Mouse (Mus musculus): Measurements from ENCODE around the gene Ube2t. TPM values are rescaled to one million over a fixed set of nuclear protein-coding genes. Genes with fewer than 3 reads are reported as not detected.
A peak's percentile ranks its signal among the peaks of the same experiment; 100 is the strongest.

The Ube2t gene
- total RNA-seq (2021), result 1 to 10 TPM; 2.4 to 4.2 TPM

- intact Hi-C loops (cut with DNase I), result no loop called here
- DNase-seq (ENCODE audit: low spot score in 2 of 2), result peak; percentile 90 to 93
Observed at GRCm38 (mm10) chr1:134962053-134962803, at the start of gene Ube2t. TSS of gene Ube2t (plus strand) at chr1:134962565.

- intact Hi-C loops (cut with DNase I), result loop anchor here (5.0 kb wide), 1 partner anchor 44 kb away; the partner anchor contains the start of gene Ppp1r12b
- no peak for DNase-seq (ENCODE audit: low spot score in 2 of 2)
Observed at GRCm38 (mm10) chr1:134913535-134913934, 48.8 kb upstream of the Ube2t start.

- DNase-seq (ENCODE audit: low spot score in 2 of 2), result no peak
- intact Hi-C loops (cut with DNase I), result no loop called here
Observed at GRCm38 (mm10) chr1:134915421-134915820, 46.9 kb upstream of the Ube2t start.

GRCm38 (mm10) chr1:134919010-134919409 lies 43.4 kb upstream of the Ube2t start:
- intact Hi-C loops (cut with DNase I), result no loop called here
- no peak for DNase-seq (ENCODE audit: low spot score in 2 of 2)

GRCm38 (mm10) chr1:134932431-134932830 lies 29.9 kb upstream of the Ube2t start:
- intact Hi-C loops (cut with DNase I), result no loop called here
- no peak for DNase-seq (ENCODE audit: low spot score in 2 of 2)

- DNase-seq (ENCODE audit: low spot score in 2 of 2), result no peak
- intact Hi-C loops (cut with DNase I), result no loop called here
Observed at GRCm38 (mm10) chr1:134936335-134936734, 26.0 kb upstream of the Ube2t start.

GRCm38 (mm10) chr1:134938233-134938632 lies 24.1 kb upstream of the Ube2t start:
- no peak for DNase-seq (ENCODE audit: low spot score in 2 of 2)
- intact Hi-C loops (cut with DNase I), result no loop called here

GRCm38 (mm10) chr1:134940863-134941262 lies 21.5 kb upstream of the Ube2t start:
- no peak for DNase-seq (ENCODE audit: low spot score in 2 of 2)
- intact Hi-C loops (cut with DNase I), result no loop called here

- DNase-seq (ENCODE audit: low spot score in 2 of 2), result no peak
- intact Hi-C loops (cut with DNase I), result no loop called here
Observed at GRCm38 (mm10) chr1:134942898-134943297, 19.5 kb upstream of the Ube2t start.

GRCm38 (mm10) chr1:134947590-134947989 lies 14.8 kb upstream of the Ube2t start:
- intact Hi-C loops (cut with DNase I), result no loop called here
- no peak for DNase-seq (ENCODE audit: low spot score in 2 of 2)

GRCm38 (mm10) chr1:134949946-134950345 lies 12.4 kb upstream of the Ube2t start:
- intact Hi-C loops (cut with DNase I), result no loop called here
- no peak for DNase-seq (ENCODE audit: low spot score in 2 of 2)

GRCm38 (mm10) chr1:134955050-134955636 lies 7.2 kb upstream of the Ube2t start:
- DNase-seq (ENCODE audit: low spot score in 2 of 2), result no peak
- intact Hi-C loops (cut with DNase I), result loop anchor here (5.0 kb wide), 1 partner anchor 43 kb away; no protein-coding TSS in a partner anchor

- intact Hi-C loops (cut with DNase I), result loop anchor here (5.0 kb wide), 1 partner anchor 43 kb away; no protein-coding TSS in a partner anchor
- DNase-seq (ENCODE audit: low spot score in 2 of 2), result peak; percentile 95 to 96
Observed at GRCm38 (mm10) chr1:134955637-134956176, 6.7 kb upstream of the Ube2t start, which contains the start of gene Ppp1r12b. TSS of gene Ppp1r12b (minus strand) at chr1:134955942.

- intact Hi-C loops (cut with DNase I), result no loop called here
- DNase-seq (ENCODE audit: low spot score in 2 of 2), result no peak
Observed at GRCm38 (mm10) chr1:134960634-134961033, 1.7 kb upstream of the Ube2t start.

GRCm38 (mm10) chr1:134962821-134963220 lies 456 bp downstream of the Ube2t start:
- intact Hi-C loops (cut with DNase I), result no loop called here
- no peak for DNase-seq (ENCODE audit: low spot score in 2 of 2)

GRCm38 (mm10) chr1:134965430-134965829 lies 3.1 kb downstream of the Ube2t start:
- DNase-seq (ENCODE audit: low spot score in 2 of 2), result no peak
- intact Hi-C loops (cut with DNase I), result no loop called here

- intact Hi-C loops (cut with DNase I), result no loop called here
- no peak for DNase-seq (ENCODE audit: low spot score in 2 of 2)
Observed at GRCm38 (mm10) chr1:134972920-134973319, 10.6 kb downstream of the Ube2t start.

- intact Hi-C loops (cut with DNase I), result no loop called here
Observed at GRCm38 (mm10) chr1:134987173-134987961, 25.0 kb downstream of the Ube2t start.

GRCm38 (mm10) chr1:134987962-134988341 lies 25.6 kb downstream of the Ube2t start:
- intact Hi-C loops (cut with DNase I), result no loop called here
- no peak for DNase-seq (ENCODE audit: low spot score in 2 of 2)

More at GRCm38 (mm10) chr1:134987173-134987961, 25.0 kb downstream of the Ube2t start:
- peak; percentile 60 to 68 for DNase-seq (ENCODE audit: low spot score in 2 of 2)

- DNase-seq (ENCODE audit: low spot score in 2 of 2), result peak; percentile 76 to 78
- intact Hi-C loops (cut with DNase I), result loop anchor here (1.0 kb wide), 1 partner anchor 117 kb away; no protein-coding TSS in a partner anchor
Observed at GRCm38 (mm10) chr1:134989372-134989771, 27.0 kb downstream of the Ube2t start.
